Mouse (Mus musculus) ZHBTc4 (cell line): ENCODE data around the gene Pou2f3.

Experiments used
- DNase-seq: peaks from one replicate; pipeline ENCODE4 v3.0.0-alpha.2; 2011; ENCODE audit warnings: low read depth, low spot score

Pou2f3 gene

DNA sequence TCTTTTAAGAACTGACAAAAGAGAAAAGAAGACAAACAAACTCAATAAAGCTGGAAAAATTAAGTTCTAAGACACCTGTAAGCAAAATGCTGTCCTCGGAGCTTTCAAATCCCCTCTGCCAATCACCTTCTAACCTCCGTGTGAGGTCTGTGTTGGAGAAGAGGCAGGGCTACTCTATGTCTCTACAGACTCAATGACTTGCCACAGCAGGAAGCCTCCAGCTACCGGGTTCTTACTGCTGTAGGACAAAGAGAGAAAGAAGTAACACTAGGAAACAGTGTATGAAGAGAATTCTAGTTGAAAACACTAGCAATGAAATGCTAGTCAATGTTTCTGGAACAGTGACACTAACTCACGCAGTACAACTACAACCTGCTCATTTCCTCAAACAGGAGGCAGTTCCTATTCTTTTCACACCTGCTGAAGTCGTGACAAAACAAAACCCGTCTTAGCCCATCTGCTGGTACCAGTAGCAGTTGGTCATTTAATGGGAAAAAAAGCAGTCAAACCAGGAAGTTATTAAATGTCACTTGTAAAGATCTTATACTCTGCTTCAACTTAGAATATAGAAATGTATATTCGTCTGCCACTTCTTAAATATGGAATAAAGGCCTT, 126.6 kb downstream of the Pou2f3 start:
- DNase-seq, result peak; percentile 77

DNA sequence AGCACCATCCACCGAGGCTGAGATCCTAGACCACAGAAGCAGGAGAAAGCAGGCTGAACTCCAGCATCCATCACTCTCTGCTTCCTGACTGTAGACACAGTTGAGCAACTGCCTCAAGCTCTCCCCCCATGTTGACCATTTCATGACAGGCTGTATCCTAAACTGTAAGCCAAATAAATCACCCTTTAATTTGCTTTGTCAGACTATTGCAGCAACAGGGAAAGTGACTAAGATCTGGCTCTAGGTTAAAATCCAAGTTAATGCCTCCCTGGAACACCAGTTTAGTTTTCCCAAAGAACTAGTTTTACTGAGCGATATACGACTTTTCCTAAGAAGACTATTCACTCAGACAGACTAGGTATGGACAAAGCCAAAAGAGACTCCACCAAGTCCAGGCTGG, 131.5 kb downstream of the Pou2f3 start:
- DNase-seq, result no peak

GRCm38 (mm10) chr9:43076163-43076562, 134.0 kb downstream of the Pou2f3 start:
- no peak for DNase-seq

DNA sequence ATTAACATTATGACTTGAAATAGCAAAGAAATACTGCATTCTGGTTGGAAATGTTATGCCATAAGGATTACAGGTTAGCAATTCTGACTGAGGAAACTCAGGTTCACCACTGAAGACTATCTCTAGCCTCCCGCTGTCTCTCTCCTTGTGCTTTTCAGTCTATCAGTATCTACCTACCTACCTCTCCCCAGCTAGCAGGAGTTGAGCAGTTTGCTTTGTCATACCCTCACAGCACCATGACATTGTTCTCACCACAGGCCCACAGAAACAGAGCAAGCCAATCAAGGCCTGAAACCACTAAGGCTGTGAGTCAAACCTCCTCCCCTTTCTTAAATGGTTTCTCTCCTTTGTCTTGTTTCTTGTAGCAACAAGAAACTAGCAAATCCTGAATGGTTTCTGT, 135.6 kb downstream of the Pou2f3 start:
- no peak for DNase-seq
